Mouse (Mus musculus) thymus, adult 2 months (tissue): Measurements from ENCODE around the gene Syngr3.

Source experiments
- CTCF ChIP-seq: fragments of 200-500 bp; IDR thresholded peaks from 2 replicates; pipeline ENCODE4 v1.5.1; 2012; ENCODE audit warnings: mild to moderate bottlenecking, control low read depth, low read length, moderate library complexity, borderline replicate concordance; ENCODE audit not compliant: control insufficient read depth, poor library complexity, insufficient read depth; ENCODE audit errors: extremely low read depth
- POLR2A ChIP-seq: fragments of 200-500 bp; IDR thresholded peaks from 2 replicates; pipeline ENCODE4 v1.6.1; 2012; ENCODE audit warnings: mild to moderate bottlenecking, low read length, control low read depth, moderate library complexity; ENCODE audit not compliant: control insufficient read depth, poor library complexity, insufficient read depth; ENCODE audit errors: extremely low read depth

DNA sequence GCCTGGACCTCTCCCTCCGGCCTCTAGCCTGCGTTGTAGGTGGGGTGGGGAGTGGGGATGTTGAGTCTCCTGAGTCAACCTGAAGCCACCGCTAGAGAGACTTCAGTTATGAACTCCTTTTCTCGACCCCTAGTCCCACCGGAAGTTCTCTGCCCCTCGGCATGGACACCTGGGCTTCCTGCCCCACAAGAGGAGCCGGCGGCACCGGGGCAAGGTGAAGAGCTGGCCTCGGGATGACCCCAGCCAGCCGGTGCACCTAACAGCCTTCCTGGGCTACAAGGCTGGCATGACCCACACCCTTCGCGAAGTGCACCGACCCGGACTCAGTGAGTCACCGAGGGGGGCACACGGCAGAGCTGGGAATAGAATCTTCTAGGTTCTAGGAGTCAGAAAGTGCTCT is 38.4 kb upstream of the Syngr3 start:
- TF ChIP-seq CTCF (no peak), POLR2A (no peak)
